Mouse (Mus musculus): ENCODE measurements around the gene Gpr132. TPM values are rescaled to one million over a fixed set of nuclear protein-coding genes. Genes with fewer than 3 reads are reported as not detected.
A peak's percentile ranks its signal among the peaks of the same experiment; 100 is the strongest.

Gpr132 gene
- polyA plus RNA-seq, 1 experiment, result 77.9 TPM

- WGBS, result 91% methylated on average over 4 of the region's 4 CpGs
- TF ChIP-seq POLR2A (IDR thresholded peaks at IDR 0.05; ENCODE audit: low read depth, low read length) (no peak), CTCF (IDR thresholded peaks at IDR 0.05; ENCODE audit: extremely low read depth, insufficient read depth, insufficient read length, insufficient replicate concordance) (no peak)
- DNase-seq (ENCODE audit: low read depth in 1 of 2, low spot score in 2 of 2), result no peak
- Histone ChIP-seq H3K36me3 (ENCODE audit: control insufficient read depth, insufficient read depth, low read length) (no peaks in the 10 kb centered on the region), H3K27ac (ENCODE audit: insufficient read depth, low read length) (no peak overlapping the region), H3K4me1 (ENCODE audit: control insufficient read depth, insufficient read depth, insufficient read length) (peaks cover 4% of the 10 kb centered on the region; the same call in 1 of the 2 replicates), H3K4me3 (ENCODE audit: extremely low read depth, insufficient read depth, insufficient read length) (no peak overlapping the region), H3K27me3 (ENCODE audit: control insufficient read depth, insufficient read depth, low read length) (peaks cover 2% of the 10 kb centered on the region; the same call in 1 of the 2 replicates)
These were observed 60.2 kb downstream of the Gpr132 start for GRCm38 (mm10) chr12:112807796-112808195.

GRCm38 (mm10) chr12:112806044-112806443, 62.0 kb downstream of the Gpr132 start:
- peaks cover 9% of the 10 kb centered on the region for H3K27me3 ChIP-seq (ENCODE audit: control insufficient read depth, insufficient read depth, low read length)
- 29% methylated on average over 6 of the region's 6 CpGs for WGBS

GRCm38 (mm10) chr12:112804046-112804445, 64.0 kb downstream of the Gpr132 start:
- WGBS, result 34% methylated on average over 13 of the region's 13 CpGs

More at GRCm38 (mm10) chr12:112806044-112806443, 62.0 kb downstream of the Gpr132 start:
- Histone ChIP-seq H3K4me1 (ENCODE audit: control insufficient read depth, insufficient read depth, insufficient read length) (peaks cover 12% of the 10 kb centered on the region), H3K27ac (ENCODE audit: insufficient read depth, low read length) (no peak overlapping the region), H3K4me3 (ENCODE audit: extremely low read depth, insufficient read depth, insufficient read length) (no peak overlapping the region), H3K36me3 (ENCODE audit: control insufficient read depth, insufficient read depth, low read length) (no peaks in the 10 kb centered on the region)
- no peak for DNase-seq (ENCODE audit: low read depth in 1 of 2, low spot score in 2 of 2)
- no peak for TF ChIP-seq CTCF (IDR thresholded peaks at IDR 0.05; ENCODE audit: extremely low read depth, insufficient read depth, insufficient read length, insufficient replicate concordance)
- no peak for TF ChIP-seq POLR2A (IDR thresholded peaks at IDR 0.05; ENCODE audit: low read depth, low read length)

DNA sequence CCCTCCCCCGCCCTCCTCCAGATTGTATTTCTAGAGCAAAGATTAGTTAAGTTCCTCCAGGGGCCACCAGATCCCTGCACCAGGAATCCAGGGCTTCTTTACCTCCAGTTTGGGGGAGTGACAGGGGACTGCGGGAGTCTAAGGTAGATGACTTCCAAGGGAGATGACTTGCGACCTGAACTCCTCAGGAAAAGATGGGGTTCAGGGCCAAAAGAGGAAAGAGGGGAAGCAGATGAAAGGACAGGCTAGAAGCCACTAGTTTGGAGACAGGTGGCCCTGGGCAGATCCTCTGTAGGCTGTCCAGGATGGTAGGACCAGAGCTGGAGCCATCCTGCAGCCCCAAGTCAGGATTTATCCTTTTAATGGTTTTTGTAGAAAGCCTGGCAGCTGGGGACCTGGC, 65.1 kb downstream of the Gpr132 start:
- H3K36me3 ChIP-seq (ENCODE audit: control insufficient read depth, insufficient read depth, low read length), result no peaks in the 10 kb centered on the region
- no peak for DNase-seq (ENCODE audit: low read depth in 1 of 2, low spot score in 2 of 2)
- no peak overlapping the region for H3K27ac ChIP-seq (ENCODE audit: insufficient read depth, low read length)
- TF ChIP-seq CTCF (IDR thresholded peaks at IDR 0.05; ENCODE audit: extremely low read depth, insufficient read depth, insufficient read length, insufficient replicate concordance) (no peak), POLR2A (IDR thresholded peaks at IDR 0.05; ENCODE audit: low read depth, low read length) (no peak)
- H3K27me3 ChIP-seq (ENCODE audit: control insufficient read depth, insufficient read depth, low read length), result peaks cover 9% of the 10 kb centered on the region
- no peak overlapping the region for H3K4me3 ChIP-seq (ENCODE audit: extremely low read depth, insufficient read depth, insufficient read length)
- WGBS, result 55% methylated on average over 3 of the region's 3 CpGs
- H3K4me1 ChIP-seq (ENCODE audit: control insufficient read depth, insufficient read depth, insufficient read length), result peaks cover 9% of the 10 kb centered on the region

More at GRCm38 (mm10) chr12:112804046-112804445, 64.0 kb downstream of the Gpr132 start:
- Histone ChIP-seq H3K27ac (ENCODE audit: insufficient read depth, low read length) (no peak overlapping the region), H3K4me3 (ENCODE audit: extremely low read depth, insufficient read depth, insufficient read length) (no peak overlapping the region), H3K36me3 (ENCODE audit: control insufficient read depth, insufficient read depth, low read length) (no peaks in the 10 kb centered on the region), H3K27me3 (ENCODE audit: control insufficient read depth, insufficient read depth, low read length) (peaks cover 9% of the 10 kb centered on the region), H3K4me1 (ENCODE audit: control insufficient read depth, insufficient read depth, insufficient read length) (peaks cover 8% of the 10 kb centered on the region)
- DNase-seq (ENCODE audit: low read depth in 1 of 2, low spot score in 2 of 2), result no peak
- TF ChIP-seq POLR2A (IDR thresholded peaks at IDR 0.05; ENCODE audit: low read depth, low read length) (no peak), CTCF (IDR thresholded peaks at IDR 0.05; ENCODE audit: extremely low read depth, insufficient read depth, insufficient read length, insufficient replicate concordance) (no peak)

DNA sequence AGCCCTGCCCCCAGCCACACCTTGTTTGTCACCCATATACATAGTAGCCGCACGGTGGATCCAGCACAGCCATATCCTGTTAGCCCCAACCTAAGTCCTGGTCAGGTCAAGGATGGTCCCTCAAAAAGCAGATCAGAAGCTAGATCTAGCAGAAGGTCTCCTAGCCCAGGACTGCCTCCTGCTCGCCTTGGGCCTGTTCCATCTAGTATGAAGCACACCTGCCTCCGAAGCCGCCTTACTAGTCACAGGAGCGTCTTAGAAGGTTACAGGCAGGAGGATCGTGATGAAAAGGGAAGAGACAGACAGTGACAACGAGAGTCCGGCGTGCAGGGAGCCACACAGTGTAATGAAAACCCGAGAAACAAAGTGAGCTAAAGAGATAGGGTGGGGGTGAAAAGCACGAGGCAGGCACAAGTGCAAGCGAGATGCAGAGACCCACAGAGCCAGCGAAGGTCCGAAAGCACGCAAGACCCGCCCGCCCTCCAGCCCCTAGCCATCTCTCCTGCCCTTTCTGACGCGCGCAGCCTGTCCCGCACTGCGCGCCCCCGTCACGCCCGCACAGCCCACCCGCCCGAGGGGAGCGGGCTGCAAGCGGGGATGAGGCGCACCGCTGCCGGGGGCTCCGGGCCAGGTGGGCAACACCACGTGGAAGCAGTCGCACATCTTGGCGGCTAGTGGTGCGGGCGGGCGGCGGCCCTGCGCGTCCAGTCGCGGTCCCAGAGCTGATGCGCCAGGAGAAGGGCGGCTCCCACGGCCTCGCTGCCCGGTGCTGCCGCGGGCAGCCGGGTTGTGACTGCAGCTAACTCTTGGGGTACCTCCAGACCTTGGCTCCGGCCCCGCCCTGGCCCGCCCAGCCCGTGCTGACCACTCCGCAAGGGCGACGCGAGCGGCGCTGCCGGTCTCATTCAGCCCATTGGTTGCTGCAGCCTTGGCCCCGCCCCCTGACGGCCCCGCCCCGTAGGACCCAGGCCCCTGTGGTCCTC, 65.9 kb downstream of the Gpr132 start, which contains the start of gene Ahnak2:
Gene Ahnak2 (minus strand): TSS at position 794 of the 983 bp plus-strand sequence.
- no peak within 1 kb of the TSS for H3K27ac ChIP-seq (ENCODE audit: insufficient read depth, low read length)
- peaks cover 11% of the 10 kb centered on the region for H3K4me1 ChIP-seq (ENCODE audit: control insufficient read depth, insufficient read depth, insufficient read length)
- peaks cover 9% of the 10 kb centered on the region for H3K27me3 ChIP-seq (ENCODE audit: control insufficient read depth, insufficient read depth, low read length)
- H3K36me3 ChIP-seq (ENCODE audit: control insufficient read depth, insufficient read depth, low read length), result no peaks in the 10 kb centered on the region
- WGBS, result 8% methylated on average over 65 of the region's 69 CpGs
- no peak for DNase-seq (ENCODE audit: low read depth in 1 of 2, low spot score in 2 of 2)
- H3K4me3 ChIP-seq (ENCODE audit: extremely low read depth, insufficient read depth, insufficient read length), result peak within 1 kb of the TSS; percentile 24; the same call in 1 of the 2 replicates
- TF ChIP-seq CTCF (IDR thresholded peaks at IDR 0.05; ENCODE audit: extremely low read depth, insufficient read depth, insufficient read length, insufficient replicate concordance) (no peak), POLR2A (IDR thresholded peaks at IDR 0.05; ENCODE audit: low read depth, low read length) (no peak)

Other genes starting within 250 kb of the Gpr132 start
- gene Adssl1, start 248.2 kb downstream of the Gpr132 start, polyA plus RNA-seq (2012; rRNA removed), result 10.7 and 18.8 TPM in 2 replicates
- 31.6 and 42.5 TPM in 2 replicates for gene Siva1, start 223.5 kb downstream of the Gpr132 start, polyA plus RNA-seq (2012; rRNA removed)
- gene Akt1, start 193.3 kb downstream of the Gpr132 start, polyA plus RNA-seq (2012; rRNA removed), result 105 and 137 TPM in 2 replicates
- gene Zbtb42, start 189.4 kb downstream of the Gpr132 start, polyA plus RNA-seq (2012; rRNA removed), result 7.6 and 11.5 TPM in 2 replicates
- 7.6 and 9.1 TPM in 2 replicates for gene Cep170b, start 147.8 kb downstream of the Gpr132 start, polyA plus RNA-seq (2012; rRNA removed)
- 332 and 401 TPM in 2 replicates for gene Pld4, start 107.6 kb downstream of the Gpr132 start, polyA plus RNA-seq (2012; rRNA removed)
- 0.46 and 0.83 TPM in 2 replicates for gene Ahnak2, start 65.6 kb downstream of the Gpr132 start, polyA plus RNA-seq (2012; rRNA removed)
- 0.83 and 1.1 TPM in 2 replicates for gene Clba1, start 59.3 kb downstream of the Gpr132 start, polyA plus RNA-seq (2012; rRNA removed)
- 30.4 and 34.0 TPM in 2 replicates for gene Cdca4, start 38.8 kb downstream of the Gpr132 start, polyA plus RNA-seq (2012; rRNA removed)
- gene Jag2, start 61.5 kb upstream of the Gpr132 start, polyA plus RNA-seq (2012; rRNA removed), result 7.8 and 8.6 TPM in 2 replicates
- gene Nudt14, start 73.9 kb upstream of the Gpr132 start, polyA plus RNA-seq (2012; rRNA removed), result 25.4 and 28.8 TPM in 2 replicates
- gene Btbd6, start 108.3 kb upstream of the Gpr132 start, polyA plus RNA-seq (2012; rRNA removed), result 22.3 and 61.1 TPM in 2 replicates
- gene Brf1, start 132.5 kb upstream of the Gpr132 start, polyA plus RNA-seq (2012; rRNA removed), result 127 and 186 TPM in 2 replicates
- gene Pacs2, start 146.3 kb upstream of the Gpr132 start, polyA plus RNA-seq (2012; rRNA removed), result 29.1 and 38.6 TPM in 2 replicates
- 0.20 and 0.48 TPM in 2 replicates for gene Tex22, start 206.3 kb upstream of the Gpr132 start, polyA plus RNA-seq (2012; rRNA removed)
- 55.6 and 77.7 TPM in 2 replicates for gene Mta1, start 230.1 kb upstream of the Gpr132 start, polyA plus RNA-seq (2012; rRNA removed)

Measured in spleen, adult 2 months (tissue).